Mouse (Mus musculus) G1E (cell line): ENCODE data around the gene Ckap4. TPM values are rescaled to one million over a fixed set of nuclear protein-coding genes. Genes with fewer than 3 reads are reported as not detected.
A peak's percentile ranks its signal among the peaks of the same experiment; 100 is the strongest.
"Not testable (repeated sequence)": the region's sequence is repeated elsewhere in the genome, so short reads cannot be mapped to it uniquely, and the experiment has no call there.

Experiments
- ATAC-seq: 2 replicates; pipeline ENCODE4 v1.8.0; 2016; ENCODE audit warnings: mild to moderate bottlenecking; ENCODE audit not compliant: insufficient number of reproducible peaks, poor library complexity, low FRiP score, severe bottlenecking; ENCODE audit errors: extremely low read depth
- DNase-seq: peaks from one replicate; pipeline ENCODE4 v3.0.0; 2012; ENCODE audit warnings: low spot score
- H3K27me3 ChIP-seq: 2 replicates; pipeline ENCODE4 v1.6.1; 2012; ENCODE audit warnings: mild to moderate bottlenecking, low read length, inconsistent platforms; ENCODE audit not compliant: insufficient read depth
- H3K36me3 ChIP-seq: replicated peaks from 2 replicates; pipeline ENCODE3; 2012; ENCODE audit warnings: mild to moderate bottlenecking, inconsistent platforms
- H3K4me1 ChIP-seq: 2 replicates; pipeline ENCODE4 v1.6.1; 2012; ENCODE audit warnings: low read depth, low read length, inconsistent platforms, mixed read lengths; ENCODE audit not compliant: insufficient read depth
- H3K4me3 ChIP-seq: 2 replicates; pipeline ENCODE4 v1.5.1; 2012; ENCODE audit warnings: low read depth, mild to moderate bottlenecking, inconsistent platforms, low read length, moderate library complexity, mixed read lengths
- H3K9me3 ChIP-seq: replicated peaks from 2 replicates; pipeline ENCODE4 v1.6.1; 2012; ENCODE audit warnings: inconsistent platforms
- CTCF ChIP-seq: IDR thresholded peaks from 2 replicates; pipeline ENCODE4 v1.5.1; 2012; ENCODE audit warnings: low read depth, low read length, inconsistent platforms, mixed read lengths
- GATA1 ChIP-seq: IDR thresholded peaks from 2 replicates; pipeline ENCODE4 v1.6.1; 2012; ENCODE audit warnings: borderline replicate concordance, low read length, inconsistent platforms, mixed read lengths
- GATA2 ChIP-seq: IDR thresholded peaks from 2 replicates; pipeline ENCODE4 v1.6.1; 2012; ENCODE audit warnings: low read depth, low read length, inconsistent platforms, borderline replicate concordance
- POLR2AphosphoS5 ChIP-seq: IDR thresholded peaks from 2 replicates; pipeline ENCODE4 v1.6.1; 2012; ENCODE audit warnings: low read depth, low read length, inconsistent platforms; ENCODE audit not compliant: insufficient replicate concordance
- TAL1 ChIP-seq: conservative IDR thresholded peaks from 2 replicates; pipeline ENCODE4 v1.6.1; 2012; ENCODE audit warnings: low read depth, low read length, inconsistent platforms, mixed read lengths
- polyA plus RNA-seq: library from polyadenylated mRNA; stranded (reverse); fragments of >175 nt; gene quantifications from 2 replicates; pipeline ENCODE4 v1.2.3, GENCODE M21; 2012
- total RNA-seq, 2 experiments: library from RNA; stranded (forward) in 1 of 2; stranded (reverse) in 1 of 2; fragments of 200-1000 nt in 1 of 2; fragments of >200 nt in 1 of 2; fragmentation: Nextera tagmentation in 1 of 2; gene quantifications; 2 replicates each; pipeline ENCODE4 v1.2.3; 2014 to 2017

The Ckap4 gene
- total and polyA plus RNA-seq, 3 experiments: 0.02 to 5.3 TPM; not detected in 1

DNA sequence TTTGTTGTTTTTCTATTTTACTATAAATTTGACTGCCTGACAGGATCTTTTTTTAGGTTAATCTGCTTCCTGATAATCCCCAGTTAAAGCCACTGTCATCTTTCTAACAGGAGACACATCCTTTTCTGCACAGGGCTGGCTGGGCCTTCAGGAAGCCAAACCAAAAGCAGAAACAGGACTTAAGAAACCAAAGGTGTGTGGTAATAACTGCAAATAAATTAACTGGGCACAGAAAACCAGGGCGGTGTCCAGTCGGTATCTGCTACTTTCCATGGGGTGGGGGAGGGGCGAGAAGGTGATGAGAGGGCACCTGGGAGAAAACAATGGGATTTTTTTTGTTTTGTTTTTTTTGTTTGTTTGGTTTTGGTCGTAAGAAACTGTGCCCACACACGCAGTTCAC is 6.8 kb downstream of the Ckap4 start:
- peaks cover 28% of the 10 kb centered on the region for H3K27me3 ChIP-seq
- H3K9me3 ChIP-seq: no peaks in the 10 kb centered on the region
- DNase-seq: no peak
- H3K36me3 ChIP-seq: no peaks in the 10 kb centered on the region
- no peak for ATAC-seq
- H3K4me1 ChIP-seq: no peaks in the 10 kb centered on the region
- H3K4me3 ChIP-seq: no peak overlapping the region
- TF ChIP-seq GATA2: no peak
- no peak for TF ChIP-seq CTCF
- no peak for TF ChIP-seq GATA1
- no peak for TF ChIP-seq TAL1
- TF ChIP-seq POLR2AphosphoS5: no peak

DNA sequence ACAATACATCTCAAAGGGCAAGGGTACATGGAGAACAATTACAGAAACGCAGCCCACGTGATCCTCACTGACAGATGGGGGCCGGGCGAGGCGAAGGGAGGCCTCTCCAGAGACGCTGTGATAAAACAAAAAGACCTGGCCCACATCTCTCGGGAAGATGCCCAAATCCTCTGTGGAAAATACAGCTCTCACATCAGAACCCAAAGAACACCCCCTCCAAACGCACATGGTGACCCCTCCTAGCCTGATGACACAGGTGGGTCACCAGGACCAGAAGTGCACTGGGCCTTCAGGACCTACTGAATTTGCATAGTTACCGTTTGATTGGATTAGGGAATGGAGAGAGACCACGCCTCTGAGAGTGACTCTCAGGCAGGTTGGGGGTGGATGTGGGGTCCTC is 7.4 kb downstream of the Ckap4 start:
- H3K4me1 ChIP-seq: no peaks in the 10 kb centered on the region
- TF ChIP-seq CTCF (no peak), POLR2AphosphoS5 (no peak), GATA1 (no peak), GATA2 (no peak), TAL1 (no peak)
- H3K9me3 ChIP-seq: no peaks in the 10 kb centered on the region
- peaks cover 27% of the 10 kb centered on the region for H3K27me3 ChIP-seq
- H3K36me3 ChIP-seq: no peaks in the 10 kb centered on the region
- DNase-seq (no peak), ATAC-seq (no peak)
- H3K4me3 ChIP-seq: no peak overlapping the region

DNA sequence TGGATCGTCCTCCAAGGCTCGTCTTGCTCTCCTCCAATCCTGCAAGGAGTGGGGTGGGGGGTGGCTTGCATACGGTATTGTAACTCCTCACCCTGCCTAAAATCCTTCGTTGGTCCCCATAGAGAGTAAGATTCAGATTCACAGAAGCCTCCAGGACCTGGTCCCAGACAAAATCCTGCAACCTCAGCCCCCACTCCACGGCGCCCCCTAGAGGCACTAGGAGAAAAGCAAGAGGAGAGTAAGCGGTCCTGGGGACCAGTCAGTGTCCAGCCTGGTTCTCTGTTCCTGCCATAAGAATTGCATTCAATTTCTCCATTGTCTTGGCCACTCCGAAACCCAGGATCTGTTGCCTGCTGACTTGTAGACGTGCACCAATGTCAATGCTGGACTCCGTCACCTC is 10.2 kb downstream of the Ckap4 start:
- ATAC-seq (no peak), DNase-seq (no peak)
- Histone ChIP-seq H3K36me3 (no peaks in the 10 kb centered on the region), H3K4me3 (no peak overlapping the region), H3K4me1 (no peaks in the 10 kb centered on the region), H3K9me3 (no peaks in the 10 kb centered on the region), H3K27me3 (peaks cover 19% of the 10 kb centered on the region)
- 0 out of 2 replicates have a peak, but pooled peaks have one; percentile 17 for TF ChIP-seq CTCF
- no peak for TF ChIP-seq GATA1
- no peak for TF ChIP-seq GATA2

DNA sequence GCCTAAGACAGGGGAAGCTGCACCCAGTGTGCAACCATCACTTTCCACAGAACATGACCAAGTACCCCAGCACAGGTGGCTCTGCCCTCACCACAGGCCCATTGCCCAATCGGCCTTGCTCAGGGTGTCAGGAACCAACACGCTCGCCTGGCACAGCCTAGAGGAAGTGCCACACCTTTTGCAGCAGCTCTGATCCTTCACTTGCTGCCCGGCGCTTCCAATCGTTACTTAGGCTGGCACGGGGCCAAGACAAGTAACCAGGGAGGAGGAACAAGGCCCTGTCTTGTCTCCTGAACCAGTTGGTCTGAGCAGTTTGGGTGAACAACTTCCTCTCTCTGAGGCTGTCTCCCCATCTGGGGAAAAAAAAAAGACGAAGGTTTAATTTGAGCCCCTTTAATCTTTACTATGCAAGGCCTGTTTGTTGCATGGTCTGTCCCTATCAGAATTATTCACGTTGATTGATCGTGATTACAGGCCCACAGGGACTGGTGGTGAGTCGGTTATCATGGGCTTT is 17.4 kb downstream of the Ckap4 start:
- ATAC-seq (peak; percentile 73), DNase-seq (peak; percentile 65)
- H3K27me3 ChIP-seq: peaks cover 8% of the 10 kb centered on the region
- no peaks in the 10 kb centered on the region for H3K9me3 ChIP-seq
- H3K36me3 ChIP-seq: no peaks in the 10 kb centered on the region
- H3K4me3 ChIP-seq: peak overlapping the region; percentile 40; the same call in 1 of the 2 replicates
- H3K4me1 ChIP-seq: peaks cover 29% of the 10 kb centered on the region
- TF ChIP-seq TAL1 (peak; percentile 36; the same call in 1 of the 2 replicates), GATA2 (no peak)

DNA sequence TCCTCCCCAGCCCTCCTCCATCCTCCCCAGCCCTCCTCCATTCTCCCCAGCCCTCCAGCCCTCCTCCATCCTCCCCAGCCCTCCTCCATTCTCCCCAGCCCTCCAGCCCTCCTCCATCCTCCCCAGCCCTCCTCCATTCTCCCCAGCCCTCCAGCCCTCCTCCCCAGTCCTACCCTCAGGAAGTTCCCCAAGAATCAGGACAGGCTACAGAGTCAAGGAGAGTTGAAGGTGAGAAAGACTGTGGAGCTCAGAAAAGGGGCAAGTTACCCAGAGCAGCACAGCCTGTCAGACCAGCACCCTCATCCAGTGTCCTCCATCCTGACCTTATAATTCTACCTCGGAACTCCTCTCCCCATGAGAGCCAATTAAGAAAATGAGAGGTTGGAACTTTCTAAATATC is 17.9 kb downstream of the Ckap4 start:
- not testable (repeated sequence) for H3K9me3 ChIP-seq, H3K27me3 ChIP-seq, H3K4me3 ChIP-seq, ATAC-seq, DNase-seq, H3K36me3 ChIP-seq
- H3K4me1 ChIP-seq: peaks cover 29% of the 10 kb centered on the region

DNA sequence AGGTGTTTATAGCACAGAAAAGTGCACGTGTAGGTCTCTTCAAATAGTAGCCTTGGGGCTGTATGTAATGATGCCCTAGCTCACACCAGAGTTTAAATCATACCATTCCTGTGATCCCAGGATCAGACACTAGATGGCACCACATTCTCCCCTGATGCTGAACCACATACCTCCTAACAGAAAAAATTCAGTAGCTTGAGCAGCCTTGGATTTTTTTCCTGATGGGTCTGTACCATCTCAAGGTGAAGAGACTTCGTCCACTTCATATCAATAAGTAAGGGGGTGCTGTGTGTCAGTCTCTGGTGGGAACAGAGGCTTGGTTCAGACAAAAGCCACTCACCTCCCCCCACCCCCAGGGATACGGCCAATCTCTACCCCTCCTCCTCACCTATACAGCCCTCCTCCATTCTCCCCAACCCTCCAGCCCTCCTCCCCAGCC is 18.3 kb downstream of the Ckap4 start:
- DNase-seq (peak; percentile 47), ATAC-seq (0 out of 2 replicates have a peak, but pooled peaks have one; percentile 30)
- H3K9me3 ChIP-seq: no peaks in the 10 kb centered on the region
- H3K4me1 ChIP-seq: peaks cover 29% of the 10 kb centered on the region
- no peaks in the 10 kb centered on the region for H3K36me3 ChIP-seq
- peaks cover 8% of the 10 kb centered on the region for H3K27me3 ChIP-seq
- H3K4me3 ChIP-seq: no peak overlapping the region
- TF ChIP-seq CTCF (peak; percentile 74), TAL1 (no peak)

DNA sequence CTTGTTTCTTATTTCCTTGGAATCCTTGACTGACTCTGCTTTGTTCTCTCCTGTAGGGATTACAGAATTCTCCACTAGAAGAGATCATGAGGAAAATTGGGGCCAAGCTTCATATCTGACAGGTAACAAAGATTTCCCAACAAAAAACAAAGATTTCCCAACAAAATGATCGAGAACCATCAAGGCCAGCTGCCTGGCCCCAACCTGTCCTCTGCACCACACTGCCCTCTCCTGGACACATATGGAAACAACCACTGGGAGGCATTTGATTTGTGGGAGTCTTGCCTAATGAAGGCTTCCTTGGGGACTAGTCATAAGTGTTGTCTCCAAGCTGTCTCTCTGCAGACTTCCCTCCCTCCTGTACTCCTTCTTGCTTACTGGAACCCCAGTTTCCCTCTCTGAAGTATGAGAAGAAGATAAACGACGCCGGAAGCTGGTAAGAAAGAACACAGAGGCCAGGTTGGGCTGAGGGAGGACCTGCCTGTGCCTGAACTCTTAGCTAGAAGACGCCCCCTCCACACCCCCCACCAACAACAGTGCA is 19.8 kb downstream of the Ckap4 start:
- peaks cover 29% of the 10 kb centered on the region for H3K4me1 ChIP-seq
- no peaks in the 10 kb centered on the region for H3K36me3 ChIP-seq
- H3K4me3 ChIP-seq: no peak overlapping the region
- no peak for ATAC-seq
- TF ChIP-seq GATA2 (no peak), CTCF (peak; percentile 70)
- H3K9me3 ChIP-seq: no peaks in the 10 kb centered on the region
- DNase-seq: peak; percentile 19
- H3K27me3 ChIP-seq: peaks cover 11% of the 10 kb centered on the region
